Mouse (Mus musculus) limb, embryonic 12.5 days (tissue): Measurements from ENCODE around the gene N4bp2l1. TPM values are rescaled to one million over a fixed set of nuclear protein-coding genes. Genes with fewer than 3 reads are reported as not detected.

ENCODE experiments used
- ATAC-seq: fragments of 200-750 bp; cut with Nextera tagmentation; 2 replicates; pipeline ENCODE4 v1.8.0; 2017; ENCODE audit warnings: low read depth, moderate TSS enrichment; ENCODE audit not compliant: insufficient number of reproducible peaks, insufficient read depth, low FRiP score, low TSS enrichment
- H3K27ac ChIP-seq: fragments of 300-500 bp; sonication (generic); 2 replicates; pipeline ENCODE4 v1.5.1; 2016; ENCODE audit warnings: mild to moderate bottlenecking, moderate library complexity
- H3K27me3 ChIP-seq: fragments of 300-500 bp; sonication (generic); 2 replicates; pipeline ENCODE4 v1.6.1; 2016; ENCODE audit warnings: mild to moderate bottlenecking, moderate library complexity
- H3K36me3 ChIP-seq: fragments of 300-500 bp; sonication (generic); 2 replicates; pipeline ENCODE4 v1.6.1; 2016; ENCODE audit warnings: mild to moderate bottlenecking, moderate library complexity
- H3K4me1 ChIP-seq: fragments of 300-500 bp; sonication (generic); replicated peaks from 2 replicates; pipeline ENCODE4 v1.6.1; 2016
- H3K4me2 ChIP-seq: fragments of 300-500 bp; sonication (generic); 2 replicates; pipeline ENCODE4 v1.6.1; 2016; ENCODE audit warnings: mild to moderate bottlenecking, moderate library complexity
- H3K4me3 ChIP-seq: fragments of 300-500 bp; sonication (generic); replicated peaks from 2 replicates; pipeline ENCODE4 v1.5.1; 2016; ENCODE audit warnings: mild to moderate bottlenecking
- H3K9ac ChIP-seq: fragments of 300-500 bp; sonication (generic); replicated peaks from 2 replicates; pipeline ENCODE4 v1.6.1; 2016; ENCODE audit warnings: mild to moderate bottlenecking, moderate library complexity
- H3K9me3 ChIP-seq: fragments of 300-500 bp; sonication (generic); 2 replicates; pipeline ENCODE4 v1.6.1; 2016; ENCODE audit warnings: mild to moderate bottlenecking, moderate library complexity
- WGBS: fragments of 180-500 bp; shearing (Covaris S2); methylation state at CpG from one replicate; pipeline ENCODE4 v1.1.7; 2016; 5-methylcytosine and 5-hydroxymethylcytosine counted together
- polyA plus RNA-seq: library from polyadenylated mRNA; unstranded; fragments of >200 nt; fragmentation: Nextera tagmentation; extraction: Ambion mirVana; gene quantifications from 2 replicates; pipeline ENCODE4 v1.2.1, GENCODE M21; 2016

The N4bp2l1 gene
- polyA plus RNA-seq, 1 experiment from 2014 or later: 5.0 TPM

DNA sequence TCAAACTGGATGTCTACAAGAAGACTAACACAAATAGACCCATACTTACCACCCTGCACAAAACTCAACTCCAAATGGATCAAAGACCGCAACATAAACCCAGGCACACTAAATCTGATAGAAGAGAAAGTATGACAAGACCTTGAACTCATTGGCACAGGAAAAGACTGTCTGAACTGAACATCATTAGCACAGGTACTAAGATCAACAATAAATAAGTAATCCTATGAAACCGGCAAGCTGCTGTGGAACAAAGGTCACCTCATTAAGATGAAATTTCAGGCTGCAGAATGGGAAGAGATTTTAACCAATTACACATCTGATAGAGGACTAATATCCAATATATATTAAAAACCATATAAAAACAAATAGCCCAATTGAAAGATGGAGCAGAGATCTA is 19.2 kb upstream of the N4bp2l1 start:
- 87% methylated on average over 2 of the region's 2 CpGs for WGBS
- Histone ChIP-seq H3K9me3 (no peaks in the 10 kb centered on the region), H3K4me2 (no peak overlapping the region), H3K36me3 (no peaks in the 10 kb centered on the region), H3K4me1 (no peaks in the 10 kb centered on the region), H3K27ac (no peak overlapping the region), H3K4me3 (no peak overlapping the region), H3K27me3 (no peaks in the 10 kb centered on the region), H3K9ac (no peak overlapping the region)
- ATAC-seq: no peak

- no peak for ATAC-seq
- H3K4me2 ChIP-seq: no peak overlapping the region
- WGBS: 90% methylated on average over 2 of the region's 2 CpGs
- no peaks in the 10 kb centered on the region for H3K36me3 ChIP-seq
- H3K27me3 ChIP-seq: no peaks in the 10 kb centered on the region
- no peaks in the 10 kb centered on the region for H3K4me1 ChIP-seq
- H3K4me3 ChIP-seq: no peak overlapping the region
- H3K9ac ChIP-seq: no peak overlapping the region
- no peak overlapping the region for H3K27ac ChIP-seq
- H3K9me3 ChIP-seq: no peaks in the 10 kb centered on the region
Measured at GRCm38 (mm10) chr5:150614054-150614453, 17.1 kb upstream of the N4bp2l1 start.

- no peaks in the 10 kb centered on the region for H3K27me3 ChIP-seq
- ATAC-seq: no peak
- H3K4me2 ChIP-seq: no peak overlapping the region
- no peak overlapping the region for H3K27ac ChIP-seq
- no peaks in the 10 kb centered on the region for H3K9me3 ChIP-seq
- no peaks in the 10 kb centered on the region for H3K4me1 ChIP-seq
- H3K36me3 ChIP-seq: no peaks in the 10 kb centered on the region
- WGBS: 76% methylated on average over 12 of the region's 12 CpGs
- no peak overlapping the region for H3K4me3 ChIP-seq
- no peak overlapping the region for H3K9ac ChIP-seq
Measured at GRCm38 (mm10) chr5:150611697-150612096, 14.7 kb upstream of the N4bp2l1 start.

DNA sequence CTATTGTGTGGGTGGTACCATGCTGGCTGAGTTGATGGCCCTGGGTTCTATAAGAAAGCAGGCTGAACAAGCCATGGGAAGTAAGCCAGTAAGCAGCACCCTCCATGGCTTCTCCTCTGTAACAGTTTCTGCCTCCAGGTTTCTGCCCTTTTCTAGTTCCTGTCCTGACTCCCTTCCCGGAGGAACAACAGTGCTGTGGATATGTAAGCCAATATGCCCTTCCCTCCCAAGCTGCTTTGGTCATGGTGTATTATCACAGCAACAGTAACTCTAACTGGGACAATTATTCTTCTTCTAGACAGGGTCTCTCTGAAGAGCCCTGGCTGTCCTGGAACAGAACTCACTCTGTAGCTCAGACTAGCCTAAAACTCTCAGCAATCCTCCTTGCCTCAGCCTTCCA is 14.1 kb upstream of the N4bp2l1 start:
- Histone ChIP-seq H3K4me2 (no peak overlapping the region), H3K4me1 (no peaks in the 10 kb centered on the region), H3K27ac (no peak overlapping the region), H3K4me3 (no peak overlapping the region), H3K27me3 (no peaks in the 10 kb centered on the region), H3K9ac (no peak overlapping the region), H3K36me3 (no peaks in the 10 kb centered on the region), H3K9me3 (no peaks in the 10 kb centered on the region; the same call in 1 of the 2 replicates)
- no peak for ATAC-seq
- WGBS: 97% methylated on average over 1 of the region's 1 CpGs

- no peak overlapping the region for H3K4me2 ChIP-seq
- no peaks in the 10 kb centered on the region for H3K36me3 ChIP-seq
- H3K9ac ChIP-seq: no peak overlapping the region
- H3K9me3 ChIP-seq: no peaks in the 10 kb centered on the region; the same call in 1 of the 2 replicates
- ATAC-seq: no peak
- no peaks in the 10 kb centered on the region for H3K4me1 ChIP-seq
- H3K4me3 ChIP-seq: no peak overlapping the region
- 96% methylated on average over 8 of the region's 8 CpGs for WGBS
- no peaks in the 10 kb centered on the region for H3K27me3 ChIP-seq
- H3K27ac ChIP-seq: no peak overlapping the region
Measured at GRCm38 (mm10) chr5:150607631-150608030, 10.6 kb upstream of the N4bp2l1 start.

DNA sequence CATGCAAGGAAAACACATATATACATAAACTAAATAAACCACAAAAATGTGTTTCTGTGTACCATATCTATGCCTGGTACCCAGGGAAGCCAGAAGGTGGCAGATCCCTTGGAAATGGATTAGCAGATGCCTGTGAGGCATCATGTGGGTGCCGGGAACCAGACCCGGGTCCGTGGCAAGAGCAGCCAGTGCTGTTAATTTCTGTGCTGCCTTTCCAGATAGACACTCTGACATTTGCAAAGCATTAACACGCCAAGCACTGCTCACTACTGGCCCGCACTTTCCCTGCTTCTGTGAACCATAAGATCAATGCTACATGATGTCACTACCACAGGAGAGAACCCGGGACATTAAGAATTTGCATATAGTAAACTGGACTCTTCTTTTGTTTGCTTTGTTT is 9.1 kb upstream of the N4bp2l1 start:
- Histone ChIP-seq H3K4me3 (no peak overlapping the region), H3K27me3 (no peaks in the 10 kb centered on the region), H3K27ac (no peak overlapping the region), H3K9ac (no peak overlapping the region), H3K4me2 (no peak overlapping the region), H3K9me3 (no peaks in the 10 kb centered on the region; the same call in 1 of the 2 replicates), H3K36me3 (no peaks in the 10 kb centered on the region), H3K4me1 (peaks cover under 1% of the 10 kb centered on the region; the same call in 1 of the 2 replicates)
- WGBS: 94% methylated on average over 6 of the region's 6 CpGs
- ATAC-seq: no peak

DNA sequence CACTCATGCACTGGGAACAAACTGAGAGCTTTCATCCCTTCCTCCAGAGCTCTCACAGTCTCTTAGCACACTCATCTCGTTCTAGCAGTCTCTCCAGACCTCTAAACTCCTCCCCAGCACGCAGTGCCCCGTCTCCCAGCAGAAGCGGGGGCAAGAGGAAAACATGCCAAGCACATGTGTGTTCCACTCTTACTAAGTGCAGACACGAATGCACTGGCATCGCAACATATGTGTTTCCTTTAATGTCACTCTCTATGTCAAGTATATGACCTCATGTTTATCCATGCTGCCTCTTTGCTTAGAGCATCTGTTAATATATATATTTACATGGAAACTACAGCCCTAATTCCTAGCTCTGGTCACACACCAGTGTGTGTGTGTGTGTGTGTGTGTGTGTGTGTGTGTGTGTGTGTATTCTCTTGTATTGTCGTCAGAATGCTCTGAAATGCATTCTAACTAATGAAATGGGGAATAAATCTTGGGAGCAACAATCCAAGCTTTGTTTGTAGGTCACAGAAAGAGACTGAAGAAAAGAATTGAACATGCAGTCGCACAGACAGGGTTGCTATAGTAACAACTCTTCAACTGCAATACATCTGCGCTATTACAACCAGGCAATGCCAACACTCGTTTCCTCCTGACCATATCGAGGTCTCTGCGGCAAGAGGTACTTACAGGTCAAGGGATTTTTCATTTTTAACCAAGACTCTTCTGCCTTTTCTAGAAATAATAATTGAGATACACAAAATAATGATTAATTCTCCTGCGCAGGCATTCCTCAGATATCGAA is 4.6 kb upstream of the N4bp2l1 start:
- Histone ChIP-seq H3K4me3 (no peak overlapping the region), H3K27ac (no peak overlapping the region), H3K9me3 (no peaks in the 10 kb centered on the region; the same call in 1 of the 2 replicates), H3K27me3 (peaks cover 3% of the 10 kb centered on the region), H3K4me1 (peaks cover 23% of the 10 kb centered on the region), H3K4me2 (no peak overlapping the region), H3K9ac (no peak overlapping the region), H3K36me3 (no peaks in the 10 kb centered on the region)
- no peak for ATAC-seq
- 84% methylated on average over 14 of the region's 14 CpGs for WGBS

DNA sequence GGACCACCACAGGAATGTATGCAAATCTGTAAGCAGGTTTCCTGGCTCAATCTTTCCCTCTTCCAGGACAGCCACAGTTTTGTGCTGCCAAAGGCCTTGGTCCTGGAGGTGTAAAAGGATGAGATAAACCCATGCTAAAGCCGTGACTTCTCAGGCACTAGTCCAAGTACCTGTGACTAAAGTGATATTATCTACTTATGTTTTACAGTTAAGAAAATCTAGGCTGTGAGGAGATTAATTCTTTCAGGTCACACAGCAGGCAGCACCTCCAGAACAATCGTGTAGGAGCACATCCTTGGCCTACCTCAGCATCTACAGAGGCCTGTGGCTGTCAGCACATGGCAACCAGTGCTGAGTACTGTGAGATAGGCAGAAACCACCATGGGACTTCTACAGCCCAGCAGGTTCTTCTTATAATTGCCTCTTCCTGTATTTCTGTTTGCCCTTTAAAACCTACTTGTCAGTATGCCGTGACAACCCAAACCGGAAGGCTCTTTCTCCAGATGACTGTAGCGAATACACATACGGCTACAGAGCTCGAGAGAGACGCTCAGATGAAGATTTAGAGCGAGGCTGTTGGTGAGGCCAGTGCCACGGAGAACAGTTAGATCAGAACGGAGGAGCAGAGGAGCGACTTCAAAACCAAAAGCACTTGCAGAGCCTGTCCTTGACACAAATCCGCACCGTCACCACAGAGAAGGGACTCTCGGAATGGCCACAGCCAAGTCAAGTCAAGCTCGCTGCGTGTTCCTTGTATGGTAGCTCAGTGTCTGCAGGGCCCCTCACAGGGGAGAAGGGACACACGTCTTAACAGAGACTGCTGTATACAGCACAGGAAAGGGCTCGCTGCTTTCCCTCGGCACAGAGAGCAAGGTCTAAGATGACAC is 3.8 kb upstream of the N4bp2l1 start:
- H3K36me3 ChIP-seq: no peaks in the 10 kb centered on the region
- H3K4me1 ChIP-seq: peaks cover 23% of the 10 kb centered on the region
- H3K9me3 ChIP-seq: no peaks in the 10 kb centered on the region
- H3K27ac ChIP-seq: no peak overlapping the region
- no peak overlapping the region for H3K9ac ChIP-seq
- no peak for ATAC-seq
- 77% methylated on average over 20 of the region's 20 CpGs for WGBS
- H3K4me3 ChIP-seq: no peak overlapping the region
- H3K4me2 ChIP-seq: no peak overlapping the region
- H3K27me3 ChIP-seq: peaks cover 10% of the 10 kb centered on the region

GRCm38 (mm10) chr5:150599301-150600294 is 2.6 kb upstream of the N4bp2l1 start:
- Histone ChIP-seq H3K9me3 (no peaks in the 10 kb centered on the region), H3K27ac (no peak overlapping the region), H3K27me3 (peaks cover 20% of the 10 kb centered on the region), H3K4me1 (peaks cover 27% of the 10 kb centered on the region), H3K4me3 (no peak overlapping the region), H3K4me2 (no peak overlapping the region), H3K36me3 (no peaks in the 10 kb centered on the region), H3K9ac (0 out of 2 replicates have a peak overlapping the region, but pooled peaks have one; percentile 2)
- ATAC-seq: no peak
- 65% methylated on average over 13 of the region's 13 CpGs for WGBS

DNA sequence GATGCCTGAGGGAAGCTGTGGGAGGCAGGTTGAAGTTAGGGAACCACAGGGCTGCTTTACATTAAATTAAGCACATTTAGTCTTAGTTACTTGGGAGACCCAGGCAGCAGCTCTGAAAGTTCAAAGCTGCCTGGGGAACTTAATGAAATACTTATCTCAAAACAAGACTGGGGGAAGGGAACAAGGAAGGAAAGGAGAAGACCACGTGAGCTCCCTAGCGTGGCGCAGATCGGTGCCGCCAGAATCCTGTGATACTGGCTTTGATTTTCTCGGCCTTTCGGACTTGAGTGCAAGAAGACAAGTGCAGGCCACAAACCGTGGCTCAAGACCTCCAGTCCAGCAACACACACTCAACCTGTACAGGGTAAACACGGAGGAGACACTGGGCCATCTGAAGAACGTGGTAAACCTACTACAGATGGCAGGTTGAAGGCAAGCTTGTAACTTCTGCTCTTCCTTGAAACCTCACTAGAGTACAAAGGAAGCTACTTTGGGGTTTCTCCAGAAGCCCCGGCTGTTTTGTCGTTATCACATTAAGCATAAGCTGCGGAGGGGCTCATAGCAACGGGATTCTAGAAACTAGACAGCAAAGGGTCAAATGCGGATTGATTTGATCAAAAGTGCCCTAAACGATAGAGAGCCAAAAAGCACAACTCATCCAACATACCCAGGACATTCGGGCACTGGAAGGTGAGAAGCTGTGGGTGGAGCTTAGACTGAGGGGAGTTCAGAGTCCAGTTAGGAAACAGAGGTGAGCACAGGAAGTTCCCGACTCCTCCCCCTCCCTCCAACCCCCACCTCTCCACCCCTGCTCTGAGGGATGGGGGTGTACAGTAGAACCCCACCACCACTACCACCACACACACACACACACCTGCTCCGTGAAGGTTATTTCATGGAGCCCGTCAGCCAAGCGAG is 1.5 kb upstream of the N4bp2l1 start:
- Histone ChIP-seq H3K9me3 (no peaks in the 10 kb centered on the region), H3K4me1 (peaks cover 31% of the 10 kb centered on the region), H3K27me3 (peaks cover 32% of the 10 kb centered on the region), H3K4me2 (no peak overlapping the region), H3K27ac (no peak overlapping the region), H3K36me3 (no peaks in the 10 kb centered on the region), H3K4me3 (no peak overlapping the region), H3K9ac (no peak overlapping the region)
- WGBS: 56% methylated on average over 21 of the region's 21 CpGs
- ATAC-seq: no peak
